Mouse (Mus musculus) heart, adult 18-20 months (tissue): Measurements from ENCODE around the gene Dusp13. TPM values are rescaled to one million over a fixed set of nuclear protein-coding genes. Genes with fewer than 3 reads are reported as not detected.
A peak's percentile ranks its signal among the peaks of the same experiment; 100 is the strongest.

Experiments
- DNase-seq, 2 experiments: peaks; one replicate each; pipeline ENCODE4 v3.0.0; 2021 to 2022; ENCODE audit warnings: mixed read lengths in 1 of 2
- long read RNA-seq, 2 experiments: library from polyadenylated mRNA; stranded (forward); transcript quantifications; one replicate each; pipeline ENCODE4 v2.0.0; 2021
- total RNA-seq, 2 experiments: library from RNA; stranded (reverse); gene quantifications; 2 replicates each; pipeline ENCODE4 v1.2.3; 2021

Dusp13 gene
- 1 to 10 TPM in 1 of 2 experiments, under 1 TPM in 1; 0.59 to 1.5 TPM for total RNA-seq
- long read RNA-seq, experiment 1, partial matches to known transcripts: 3 of 6 reads
- long read RNA-seq, experiment 1, other reads (novel, unspliced or antisense): 2 of 6 reads
- long read RNA-seq, experiment 2: 0 reads

DNA sequence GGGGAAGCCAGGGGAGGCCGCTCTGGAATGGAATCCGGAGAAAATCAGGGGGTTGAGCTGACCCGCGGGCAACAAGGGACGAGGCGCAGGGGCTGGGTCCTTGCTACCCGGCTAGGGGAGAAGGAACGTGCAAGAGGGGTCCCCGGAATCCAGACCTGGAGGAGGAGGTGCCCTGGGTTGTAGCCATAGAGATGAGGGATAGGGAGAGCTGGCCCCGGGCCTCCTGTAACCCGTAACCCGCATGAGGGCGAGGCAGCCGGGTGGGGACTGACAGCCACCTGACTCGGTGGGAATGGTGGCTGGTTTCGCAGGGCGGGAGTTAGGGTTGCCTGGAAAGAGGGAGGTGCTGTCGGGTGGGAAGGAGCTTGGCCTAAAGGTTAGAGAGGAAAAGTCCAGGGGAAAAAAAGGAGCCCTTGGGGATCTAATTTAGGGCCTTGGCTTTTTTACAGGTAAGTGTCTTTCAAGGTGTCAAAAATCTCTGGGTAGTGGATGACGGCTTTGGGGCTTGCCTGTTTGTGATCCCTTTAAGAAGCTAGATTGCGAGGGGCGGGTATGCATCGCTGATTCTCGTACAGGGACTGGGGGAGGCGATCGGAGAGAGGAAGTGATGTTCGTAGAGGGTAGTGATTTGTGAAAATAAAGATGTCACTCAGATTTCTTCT is at the start of gene Dusp13:
Gene Dusp13, minus strand, starts transcription at position 301 of the 662 bp plus-strand sequence.
- DNase-seq: peak; percentile 73 to 78

GRCm38 (mm10) chr14:21800641-21801040 is 49.7 kb upstream of the Dusp13 start:
- DNase-seq: no peak

GRCm38 (mm10) chr14:21792250-21792649 is 41.3 kb upstream of the Dusp13 start:
- no peak for DNase-seq

- DNase-seq: no peak
Observed at GRCm38 (mm10) chr14:21791722-21792121, 40.7 kb upstream of the Dusp13 start.

- DNase-seq: no peak
Observed at GRCm38 (mm10) chr14:21790585-21791251, 39.7 kb upstream of the Dusp13 start.

GRCm38 (mm10) chr14:21788121-21788520 is 37.1 kb upstream of the Dusp13 start:
- no peak for DNase-seq

DNA sequence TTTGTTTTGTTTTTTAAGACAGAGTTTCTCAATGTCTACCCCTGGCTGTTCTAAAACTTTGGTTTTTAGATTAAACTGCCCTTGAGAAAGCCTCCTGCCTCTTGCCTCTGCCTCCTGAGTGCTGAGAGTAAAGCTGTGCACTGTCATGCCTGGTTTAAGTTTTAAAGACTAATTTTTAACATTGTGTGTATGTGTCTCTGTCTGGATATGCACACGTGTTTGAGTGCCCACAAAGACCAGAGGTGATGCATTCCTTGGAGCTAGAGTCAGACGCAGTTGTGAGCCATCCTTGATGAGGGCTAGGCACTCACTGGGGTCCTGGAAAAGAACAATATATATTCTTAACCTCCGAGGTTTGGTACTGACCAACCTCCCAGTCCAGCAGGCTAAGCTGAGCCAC is 36.4 kb upstream of the Dusp13 start:
- DNase-seq: no peak

- no peak for DNase-seq
Observed at GRCm38 (mm10) chr14:21786500-21786899, 35.5 kb upstream of the Dusp13 start.

GRCm38 (mm10) chr14:21776201-21776600 is 25.2 kb upstream of the Dusp13 start:
- no peak for DNase-seq

- no peak for DNase-seq
Observed at GRCm38 (mm10) chr14:21773946-21774345, 23.0 kb upstream of the Dusp13 start.

DNA sequence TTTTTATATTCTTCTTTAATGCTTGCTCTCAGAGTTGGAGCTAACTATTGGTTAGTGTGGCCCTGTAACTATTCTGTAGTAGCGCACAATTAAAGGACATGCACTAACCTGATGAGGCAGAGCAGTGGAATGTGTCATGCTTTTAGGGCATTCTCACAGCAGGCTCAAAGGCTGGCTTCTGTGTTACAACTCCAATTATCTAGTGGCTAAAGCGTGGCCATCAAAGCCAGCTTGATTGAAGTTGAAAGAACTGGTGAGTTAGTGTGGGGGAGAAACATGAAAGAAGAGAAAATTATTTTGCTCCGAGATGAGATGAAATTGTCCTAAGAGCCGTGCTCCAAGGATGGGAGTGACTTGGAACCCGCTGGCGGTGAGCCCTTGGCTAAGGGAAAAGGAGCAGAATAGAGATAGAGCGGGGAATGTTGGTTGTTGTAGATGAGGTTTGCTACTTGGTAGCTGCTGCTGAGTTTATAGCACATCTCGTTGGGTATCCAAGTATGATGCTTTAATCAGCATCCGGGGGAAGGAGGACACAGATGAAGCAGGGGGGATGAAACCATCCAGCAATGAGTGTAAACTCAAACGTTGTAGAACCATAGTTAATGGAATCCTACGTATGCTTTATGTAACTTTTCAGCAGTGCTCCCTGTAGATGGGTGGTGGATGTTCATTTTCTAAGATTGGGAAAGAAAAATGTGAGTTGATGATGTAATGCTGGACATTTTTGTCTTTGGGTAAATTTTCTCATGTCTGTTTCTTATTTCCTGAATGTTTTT is 21.7 kb upstream of the Dusp13 start:
- DNase-seq: peak in 1 of 2 experiments; percentile 22

GRCm38 (mm10) chr14:21766398-21766958 is 15.5 kb upstream of the Dusp13 start:
- DNase-seq: no peak

DNA sequence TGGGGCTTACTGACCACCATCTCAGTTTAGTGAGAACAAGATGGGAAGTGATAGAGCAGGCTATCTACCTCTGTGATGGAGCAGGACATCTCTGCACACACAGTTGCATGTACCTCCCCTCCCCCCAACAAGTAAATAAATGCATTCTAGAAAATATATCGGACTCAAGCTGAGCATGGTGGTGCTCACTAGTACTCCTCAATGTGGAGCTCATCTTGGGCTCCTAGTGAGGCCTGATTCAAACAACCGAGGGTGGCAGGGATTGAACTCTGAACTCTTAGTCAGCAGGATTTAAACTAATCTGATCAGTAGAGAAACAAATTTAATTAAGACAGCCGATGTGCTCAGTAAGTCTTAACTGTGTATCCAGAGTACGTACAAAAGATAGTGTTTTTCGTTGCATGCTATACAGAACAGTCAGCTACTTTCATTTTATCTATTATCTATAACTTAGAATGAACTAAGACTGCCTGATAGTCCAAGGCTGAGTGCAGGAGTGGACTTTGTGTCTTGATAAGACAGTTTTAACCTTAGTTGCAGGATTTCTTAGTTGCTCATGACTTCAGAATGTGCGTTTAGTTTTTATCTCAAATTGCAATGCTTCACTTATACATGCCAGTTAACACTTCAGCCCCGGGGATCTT is 14.9 kb upstream of the Dusp13 start:
- no peak for DNase-seq

DNA sequence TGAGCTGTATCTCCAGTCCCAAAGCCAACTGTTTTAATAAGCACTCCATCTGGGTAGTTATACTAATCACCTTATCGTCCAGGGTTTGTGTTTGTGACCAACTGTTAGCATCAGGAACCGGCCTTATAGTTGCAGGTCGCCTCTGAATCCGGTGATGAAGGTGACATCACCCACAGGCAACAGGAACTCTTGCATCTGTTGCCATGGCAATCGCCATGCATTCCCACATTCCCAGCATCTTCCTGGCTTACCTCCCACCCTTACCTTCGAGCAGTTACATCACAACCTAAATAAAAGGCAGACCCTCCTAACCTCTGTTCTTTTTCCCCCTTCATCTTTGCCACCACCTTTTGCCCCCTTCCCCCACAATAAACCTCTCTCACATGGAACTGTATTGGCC is 13.7 kb upstream of the Dusp13 start:
- no peak for DNase-seq

DNA sequence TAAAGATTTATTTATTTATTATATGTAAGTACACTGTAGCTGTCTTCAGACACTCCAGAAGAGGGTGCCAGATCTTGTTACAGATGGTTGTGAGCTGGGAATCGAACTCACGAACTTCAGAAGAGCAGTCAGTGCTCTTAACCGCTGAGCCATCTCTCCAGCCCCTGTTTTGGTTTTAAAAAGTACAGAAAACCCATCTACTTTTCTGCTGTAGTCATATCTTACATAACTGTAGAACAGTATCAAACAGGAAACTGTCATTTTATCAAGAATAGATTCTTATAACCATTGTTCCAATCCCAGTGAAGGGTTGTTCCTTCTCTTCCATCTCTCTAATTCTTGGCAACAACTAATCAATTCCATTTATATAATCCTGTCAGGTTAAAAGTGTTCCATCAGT is 12.8 kb upstream of the Dusp13 start:
- no peak for DNase-seq

- no peak for DNase-seq
Observed at GRCm38 (mm10) chr14:21761560-21761959, 10.6 kb upstream of the Dusp13 start.

- no peak for DNase-seq
Observed at GRCm38 (mm10) chr14:21753367-21753766, 2.4 kb upstream of the Dusp13 start.

GRCm38 (mm10) chr14:21752411-21752810 is 1.4 kb upstream of the Dusp13 start:
- DNase-seq: no peak

- peak; percentile 87 to 89 for DNase-seq
Observed at GRCm38 (mm10) chr14:21750008-21750880, 737 bp downstream of the Dusp13 start, which contains the start of gene Samd8. Gene Samd8, plus strand, starts transcription at chr14:21750531.

GRCm38 (mm10) chr14:21748142-21748870 is 2.7 kb downstream of the Dusp13 start:
- DNase-seq: peak; percentile 38 to 84
